Comparison of ENCODE assay signal across 8 mouse cellular contexts in the genomic region with DNA sequence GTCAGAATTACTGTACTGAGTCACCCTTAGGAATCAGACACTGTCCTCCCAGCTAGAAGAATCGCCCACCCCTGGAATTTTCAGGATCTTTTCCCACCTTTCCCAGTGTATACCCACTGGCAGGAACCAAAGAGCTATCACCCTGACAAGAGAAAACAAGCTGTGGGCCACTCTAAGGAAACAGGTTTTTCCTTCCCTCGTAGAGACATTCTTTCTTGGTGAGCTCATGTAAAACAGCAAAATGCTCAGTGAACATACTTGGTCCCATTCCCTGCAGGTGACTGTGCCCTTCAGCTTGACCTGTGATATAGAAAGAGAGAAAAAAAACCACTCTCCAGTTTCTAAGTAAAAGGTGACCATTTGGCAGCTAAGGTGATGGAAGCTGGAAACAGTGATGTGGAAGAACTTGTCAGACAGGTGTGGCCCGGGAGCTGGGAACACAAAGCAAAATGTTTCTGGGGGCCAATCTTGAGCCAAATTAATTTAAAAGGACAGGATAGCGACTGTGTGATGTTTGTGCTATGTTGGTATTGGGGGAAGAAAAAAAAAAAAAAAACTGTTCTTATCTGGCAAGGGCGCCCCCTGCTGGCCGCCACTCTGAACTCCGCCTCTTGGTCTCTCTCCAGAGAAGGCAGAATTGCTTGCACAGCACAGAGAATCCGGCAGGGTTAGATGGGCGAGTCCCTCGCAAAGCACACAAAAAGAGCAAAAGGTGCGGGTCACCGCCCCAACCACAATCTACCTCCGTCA.
DNase-seq lines count a peak whose midpoint lies in the region; ATAC-seq lines count a peak whose summit lies in the region.

No protein-coding gene starts in this region.

- peaks cover 8% of the 10 kb centered on the region for H3K4me1 ChIP-seq in lung, embryonic 16.5 days (replicated peaks; ENCODE audit: control insufficient read depth, insufficient read depth, low read length)

- H3K4me2 ChIP-seq in lung, embryonic 16.5 days (ENCODE audit: low read depth, low read length) = peak overlapping the region; percentile 54

- peak; percentile 60 for DNase-seq in MN1 (ENCODE audit: low spot score)
- peak; percentile 54 for DNase-seq in cerebellum, adult 8-10 months
- DNase-seq in layer of hippocampus, adult 9-10 months (ENCODE audit: low spot score) = peak; percentile 65
- peak; percentile 87 for DNase-seq in retina, embryonic 14.5 days (ENCODE audit: low spot score)
- peak; percentile 75 to 76 for DNase-seq in thymus, postnatal 36 days

- 12% methylated on average over 13 of the region's 13 CpGs for WGBS in lung, embryonic 16.5 days

- peak overlapping the region; percentile 35 for H3K4me3 ChIP-seq in lung, embryonic 16.5 days (ENCODE audit: low read length)

- no peaks in the 10 kb centered on the region for H3K27me3 ChIP-seq in lung, embryonic 16.5 days (ENCODE audit: control insufficient read depth, insufficient read depth, low read depth, low read length)

- H3K36me3 ChIP-seq in lung, embryonic 16.5 days (ENCODE audit: control insufficient read depth, insufficient read depth, low read length) = no peaks in the 10 kb centered on the region

- ATAC-seq in frontal cortex, adult (ENCODE audit: low TSS enrichment) = peak; percentile 73
- ATAC-seq in hematopoietic stem cell, adult 5-6 weeks (replicated peaks in 1 of 2; ENCODE audit: insufficient read depth in 1 of 2, low FRiP score in 2 of 2, low TSS enrichment in 1 of 2, low read depth in 1 of 2, poor library complexity in 2 of 2, severe bottlenecking in 2 of 2) = peak; percentile 84 to 86
- peak; percentile 67 for ATAC-seq in lung, embryonic 16.5 days (ENCODE audit: low read depth)

- H3K27ac ChIP-seq in lung, embryonic 16.5 days (ENCODE audit: low read length) = peak overlapping the region; percentile 56

- H3K9ac ChIP-seq in lung, embryonic 16.5 days (ENCODE audit: low read length) = 0 out of 2 replicates have a peak overlapping the region, but pooled peaks have one; percentile 38

- no peaks in the 10 kb centered on the region for H3K9me3 ChIP-seq in lung, embryonic 16.5 days (ENCODE audit: control insufficient read depth, low read length)

Comparison
In these comparisons a context has a peak if more than half of its experiments do, and no peak if none do; other contexts are left out.
1. Peak in every context shown above with its lines: DNase-seq, ATAC-seq, H3K4me3 ChIP-seq and H3K27ac ChIP-seq.